Mouse (Mus musculus) liver, embryonic 12.5 days (tissue): ENCODE measurements at regions not wholly inside any gene's neighbourhood (a gene's known extent, or its start where the extent isn't known, plus 50 kb on each side); places are given as distances from the start of the nearest gene placed in this dataset.

Experiments
- ATAC-seq: fragments of 200-750 bp; cut with Nextera tagmentation; 2 replicates; pipeline ENCODE4 v1.8.0; 2017; ENCODE audit warnings: moderate number of reproducible peaks, mild to moderate bottlenecking, moderate library complexity
- H3K27ac ChIP-seq: fragments of 300-500 bp; sonication (generic); 2 replicates; pipeline ENCODE4 v1.5.1; 2016; ENCODE audit warnings: mild to moderate bottlenecking
- H3K27me3 ChIP-seq: fragments of 300-500 bp; sonication (generic); replicated peaks from 2 replicates; pipeline ENCODE4 v1.6.1; 2016; ENCODE audit warnings: mild to moderate bottlenecking, moderate library complexity
- H3K36me3 ChIP-seq: fragments of 300-500 bp; sonication (generic); 2 replicates; pipeline ENCODE4 v1.6.1; 2016; ENCODE audit warnings: mild to moderate bottlenecking, moderate library complexity
- H3K4me1 ChIP-seq: fragments of 300-500 bp; sonication (generic); 2 replicates; pipeline ENCODE4 v1.6.1; 2016
- H3K4me2 ChIP-seq: fragments of 300-500 bp; sonication (generic); 2 replicates; pipeline ENCODE4 v1.6.1; 2016; ENCODE audit warnings: mild to moderate bottlenecking, moderate library complexity
- H3K4me3 ChIP-seq: fragments of 300-500 bp; sonication (generic); 2 replicates; pipeline ENCODE4 v1.5.1; 2016; ENCODE audit warnings: mild to moderate bottlenecking, moderate library complexity
- H3K9ac ChIP-seq: fragments of 300-500 bp; sonication (generic); 2 replicates; pipeline ENCODE4 v1.6.1; 2016; ENCODE audit warnings: mild to moderate bottlenecking, moderate library complexity
- H3K9me3 ChIP-seq: fragments of 300-500 bp; sonication (generic); replicated peaks from 2 replicates; pipeline ENCODE4 v1.6.1; 2016; ENCODE audit warnings: mild to moderate bottlenecking, moderate library complexity
- WGBS: fragments of 180-500 bp; shearing (Covaris S2); methylation state at CpG from one replicate; pipeline ENCODE4 v1.1.7; 2016; ENCODE audit not compliant: insufficient replicate concordance; 5-methylcytosine and 5-hydroxymethylcytosine counted together

GRCm38 (mm10) chr5:16424745-16425144 lies 128.6 kb upstream of the Hgf start:
- Histone ChIP-seq H3K9me3 (no peaks in the 10 kb centered on the region), H3K9ac (no peak overlapping the region), H3K4me1 (no peaks in the 10 kb centered on the region), H3K27ac (no peak overlapping the region), H3K36me3 (no peaks in the 10 kb centered on the region), H3K4me2 (no peak overlapping the region), H3K27me3 (no peaks in the 10 kb centered on the region), H3K4me3 (no peak overlapping the region)
- ATAC-seq: no peak
- 54% methylated on average over 4 of the region's 4 CpGs for WGBS

GRCm38 (mm10) chr5:16425302-16425701 lies 128.0 kb upstream of the Hgf start:
- no peak for ATAC-seq
- no peak overlapping the region for H3K4me2 ChIP-seq
- H3K4me3 ChIP-seq: no peak overlapping the region
- no peaks in the 10 kb centered on the region for H3K9me3 ChIP-seq
- H3K27me3 ChIP-seq: no peaks in the 10 kb centered on the region
- 66% methylated on average over 8 of the region's 8 CpGs for WGBS
- H3K36me3 ChIP-seq: no peaks in the 10 kb centered on the region
- H3K27ac ChIP-seq: no peak overlapping the region
- H3K9ac ChIP-seq: no peak overlapping the region
- H3K4me1 ChIP-seq: no peaks in the 10 kb centered on the region

GRCm38 (mm10) chr5:16426306-16426705 lies 127.0 kb upstream of the Hgf start:
- Histone ChIP-seq H3K9ac (no peak overlapping the region), H3K9me3 (no peaks in the 10 kb centered on the region), H3K4me3 (no peak overlapping the region), H3K27ac (no peak overlapping the region), H3K27me3 (no peaks in the 10 kb centered on the region), H3K4me1 (no peaks in the 10 kb centered on the region), H3K4me2 (no peak overlapping the region), H3K36me3 (no peaks in the 10 kb centered on the region)
- ATAC-seq: no peak
- 51% methylated on average over 2 of the region's 2 CpGs for WGBS

- Histone ChIP-seq H3K27me3 (no peaks in the 10 kb centered on the region), H3K4me3 (no peak overlapping the region), H3K9ac (no peak overlapping the region), H3K4me2 (no peak overlapping the region), H3K9me3 (no peaks in the 10 kb centered on the region), H3K27ac (no peak overlapping the region), H3K36me3 (no peaks in the 10 kb centered on the region), H3K4me1 (no peaks in the 10 kb centered on the region)
- WGBS: 51% methylated on average over 3 of the region's 3 CpGs
- ATAC-seq: no peak
Measured at GRCm38 (mm10) chr5:16434586-16434985, 118.7 kb upstream of the Hgf start.

- H3K4me2 ChIP-seq: no peak overlapping the region
- WGBS: 71% methylated on average over 1 of the region's 1 CpGs
- H3K9ac ChIP-seq: no peak overlapping the region
- H3K4me1 ChIP-seq: no peaks in the 10 kb centered on the region
- no peak overlapping the region for H3K4me3 ChIP-seq
- H3K36me3 ChIP-seq: no peaks in the 10 kb centered on the region
- no peaks in the 10 kb centered on the region for H3K27me3 ChIP-seq
- H3K27ac ChIP-seq: no peak overlapping the region
- H3K9me3 ChIP-seq: no peaks in the 10 kb centered on the region
- no peak for ATAC-seq
Measured at GRCm38 (mm10) chr5:16445056-16445455, 108.2 kb upstream of the Hgf start.

- Histone ChIP-seq H3K9ac (no peak overlapping the region), H3K36me3 (no peaks in the 10 kb centered on the region), H3K27ac (no peak overlapping the region), H3K4me1 (no peaks in the 10 kb centered on the region), H3K9me3 (no peaks in the 10 kb centered on the region), H3K27me3 (no peaks in the 10 kb centered on the region), H3K4me3 (no peak overlapping the region), H3K4me2 (no peak overlapping the region)
- 17% methylated on average over 1 of the region's 1 CpGs for WGBS
- no peak for ATAC-seq
Measured at GRCm38 (mm10) chr5:16446977-16447376, 106.3 kb upstream of the Hgf start.

GRCm38 (mm10) chr5:16461795-16462194 lies 91.5 kb upstream of the Hgf start:
- no peak for ATAC-seq
- no peak overlapping the region for H3K27ac ChIP-seq
- H3K27me3 ChIP-seq: no peaks in the 10 kb centered on the region
- no peaks in the 10 kb centered on the region for H3K36me3 ChIP-seq
- no peak overlapping the region for H3K9ac ChIP-seq
- H3K9me3 ChIP-seq: no peaks in the 10 kb centered on the region
- no peaks in the 10 kb centered on the region; the same call in 1 of the 2 replicates for H3K4me1 ChIP-seq
- no peak overlapping the region for H3K4me3 ChIP-seq
- WGBS: 55% methylated on average over 2 of the region's 2 CpGs
- no peak overlapping the region for H3K4me2 ChIP-seq

GRCm38 (mm10) chr5:16466266-16466665 lies 87.0 kb upstream of the Hgf start:
- WGBS: 44% methylated on average over 5 of the region's 5 CpGs
- no peaks in the 10 kb centered on the region for H3K27me3 ChIP-seq
- no peak overlapping the region for H3K9ac ChIP-seq
- no peak overlapping the region for H3K4me2 ChIP-seq
- H3K4me1 ChIP-seq: peaks cover 32% of the 10 kb centered on the region
- H3K36me3 ChIP-seq: no peaks in the 10 kb centered on the region
- no peak overlapping the region for H3K27ac ChIP-seq
- H3K9me3 ChIP-seq: no peaks in the 10 kb centered on the region
- no peak for ATAC-seq
- H3K4me3 ChIP-seq: no peak overlapping the region

GRCm38 (mm10) chr5:16468560-16468959 lies 84.7 kb upstream of the Hgf start:
- H3K4me2 ChIP-seq: 0 out of 2 replicates have a peak overlapping the region, but pooled peaks have one; percentile 24
- H3K36me3 ChIP-seq: no peaks in the 10 kb centered on the region

GRCm38 (mm10) chr5:16469221-16469620 lies 84.1 kb upstream of the Hgf start:
- Histone ChIP-seq H3K4me3 (no peak overlapping the region), H3K27me3 (no peaks in the 10 kb centered on the region), H3K27ac (peak overlapping the region; percentile 68; the same call in 1 of the 2 replicates), H3K9ac (no peak overlapping the region), H3K4me1 (peaks cover 32% of the 10 kb centered on the region), H3K4me2 (peak overlapping the region; percentile 51), H3K9me3 (no peaks in the 10 kb centered on the region), H3K36me3 (no peaks in the 10 kb centered on the region)
- no peak for ATAC-seq
- WGBS: 11% methylated on average over 2 of the region's 2 CpGs

More at GRCm38 (mm10) chr5:16468560-16468959, 84.7 kb upstream of the Hgf start:
- Histone ChIP-seq H3K9ac (no peak overlapping the region), H3K4me3 (no peak overlapping the region), H3K4me1 (peaks cover 32% of the 10 kb centered on the region), H3K27me3 (no peaks in the 10 kb centered on the region), H3K9me3 (no peaks in the 10 kb centered on the region), H3K27ac (peak overlapping the region; percentile 68; the same call in 1 of the 2 replicates)
- ATAC-seq: peak; percentile 89
- WGBS: 21% methylated on average over 2 of the region's 2 CpGs

- H3K4me3 ChIP-seq: peak overlapping the region; percentile 18
- peak overlapping the region; percentile 51 for H3K4me2 ChIP-seq
- ATAC-seq: peak; percentile 53
- WGBS: 18% methylated on average over 13 of the region's 13 CpGs
- peak overlapping the region; percentile 25; the same call in 1 of the 2 replicates for H3K9ac ChIP-seq
- H3K27ac ChIP-seq: peak overlapping the region; percentile 68
- no peaks in the 10 kb centered on the region for H3K9me3 ChIP-seq
- no peaks in the 10 kb centered on the region for H3K27me3 ChIP-seq
- no peaks in the 10 kb centered on the region for H3K36me3 ChIP-seq
- H3K4me1 ChIP-seq: peaks cover 32% of the 10 kb centered on the region
Measured at GRCm38 (mm10) chr5:16469644-16470275, 83.5 kb upstream of the Hgf start.

- H3K27ac ChIP-seq: peak overlapping the region; percentile 65
- 54% methylated on average over 10 of the region's 10 CpGs for WGBS
- no peak for ATAC-seq
- H3K4me2 ChIP-seq: peak overlapping the region; percentile 51
- no peak overlapping the region for H3K9ac ChIP-seq
- H3K9me3 ChIP-seq: no peaks in the 10 kb centered on the region
- H3K27me3 ChIP-seq: no peaks in the 10 kb centered on the region
- no peaks in the 10 kb centered on the region for H3K36me3 ChIP-seq
- H3K4me3 ChIP-seq: no peak overlapping the region
- peaks cover 32% of the 10 kb centered on the region for H3K4me1 ChIP-seq
Measured at GRCm38 (mm10) chr5:16470366-16470982, 82.8 kb upstream of the Hgf start.
